Mouse (Mus musculus): ENCODE measurements around the gene Hoxa7. TPM values are rescaled to one million over a fixed set of nuclear protein-coding genes. Genes with fewer than 3 reads are reported as not detected.

Gene Hoxa7
- total RNA-seq (2021), result 10 to 100 TPM; 19.1 to 20.1 TPM
- long read RNA-seq, experiment 1, transcript Hoxa7-201 (2 exons, 2,009 nt), result major isoform, 11 of 21 reads
- long read RNA-seq, experiment 1, partial matches to known transcripts, result 0 of 21 reads
- long read RNA-seq, experiment 1, other reads (novel, unspliced or antisense), result 9 of 21 reads
- long read RNA-seq, experiment 2, transcript Hoxa7-201 (2 exons, 2,009 nt), result major isoform, 12 of 15 reads
- long read RNA-seq, experiment 2, partial matches to known transcripts, result 0 of 15 reads
- long read RNA-seq, experiment 2, other reads (novel, unspliced or antisense), result 2 of 15 reads

DNA sequence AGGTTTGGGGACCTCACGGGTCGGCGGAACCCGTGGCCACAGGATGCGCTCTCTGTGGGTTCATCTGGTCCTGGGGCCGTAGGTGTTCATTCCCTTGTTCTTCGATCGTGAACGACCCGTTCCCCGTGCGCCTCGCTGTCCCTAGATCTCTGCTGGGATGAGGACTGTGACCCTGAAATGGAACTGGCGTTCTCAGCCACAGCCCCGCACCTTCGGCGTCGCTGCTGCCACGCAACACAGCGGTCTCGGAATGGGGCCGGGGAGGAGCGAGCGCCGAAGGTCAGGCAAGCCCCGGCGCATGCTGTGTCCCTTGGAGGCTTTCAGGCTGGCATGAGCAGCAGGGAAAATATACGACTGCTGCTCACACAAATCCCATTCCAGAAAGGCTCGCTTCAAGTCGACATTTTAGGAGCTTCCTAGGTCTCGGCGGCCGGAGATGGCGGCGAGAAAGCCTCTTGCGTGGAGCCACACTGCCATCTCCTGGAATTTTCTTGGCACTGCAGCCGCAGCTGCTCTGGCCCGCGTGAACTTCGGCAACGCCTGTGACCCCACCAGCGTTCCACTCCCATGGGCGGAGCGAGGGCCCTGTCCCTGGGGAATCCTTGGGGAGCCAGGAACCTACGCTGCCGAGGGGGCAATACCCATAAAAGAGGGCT lies at the start of gene Hoxa7:
Hoxa7 (minus strand) TSS at position 518 of the 656 bp plus-strand sequence.
- DNase-seq, result peak; percentile 88 to 92

DNA sequence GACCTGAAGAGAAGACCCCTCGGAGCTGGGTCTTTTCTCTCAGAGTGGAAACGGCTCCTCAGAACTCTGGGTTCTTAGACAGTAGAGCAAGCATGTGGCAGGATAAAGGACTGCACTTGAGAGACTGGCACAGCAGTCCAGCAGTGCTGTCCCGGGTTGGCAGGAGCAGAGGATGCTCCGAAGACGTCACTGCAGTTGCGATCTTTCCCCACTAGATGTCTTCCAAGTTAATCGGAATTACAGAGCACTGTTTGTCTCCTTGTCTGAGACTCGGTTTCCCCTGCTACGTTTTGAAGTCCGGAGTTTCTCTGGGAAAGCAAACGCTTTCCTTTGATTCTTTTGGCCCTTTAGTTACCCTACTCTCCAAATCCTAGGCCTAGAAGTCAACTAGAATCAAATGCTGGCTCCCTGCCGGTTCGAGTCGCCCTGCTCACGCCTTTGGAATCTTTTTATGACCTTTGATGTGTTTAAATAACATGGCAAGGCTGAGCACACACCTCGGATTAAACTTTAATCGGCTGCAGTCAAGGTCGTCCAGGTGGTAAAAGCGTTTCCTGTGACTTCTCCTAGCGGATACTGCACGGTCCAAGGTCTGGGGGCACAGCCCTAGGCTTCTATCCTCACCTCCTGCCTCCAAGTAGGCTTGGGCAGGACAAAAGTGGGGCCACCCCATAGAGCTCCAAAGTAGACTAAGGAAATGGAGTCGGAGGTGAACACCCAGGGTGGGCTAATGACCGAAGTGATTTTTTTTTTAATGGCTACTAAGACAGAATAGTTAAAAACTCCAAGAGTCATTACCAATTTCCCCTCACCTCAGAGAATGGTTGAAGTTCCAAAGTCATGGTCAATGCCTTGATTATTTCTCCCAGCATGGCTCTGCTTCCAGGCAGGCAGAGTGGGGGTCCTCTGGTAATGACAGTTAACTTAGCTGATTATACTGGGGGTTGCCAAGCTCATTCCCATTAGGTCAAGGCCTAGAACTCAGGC lies 49.1 kb upstream of the Hoxa7 start:
- DNase-seq, result peak; percentile 68 to 71

DNA sequence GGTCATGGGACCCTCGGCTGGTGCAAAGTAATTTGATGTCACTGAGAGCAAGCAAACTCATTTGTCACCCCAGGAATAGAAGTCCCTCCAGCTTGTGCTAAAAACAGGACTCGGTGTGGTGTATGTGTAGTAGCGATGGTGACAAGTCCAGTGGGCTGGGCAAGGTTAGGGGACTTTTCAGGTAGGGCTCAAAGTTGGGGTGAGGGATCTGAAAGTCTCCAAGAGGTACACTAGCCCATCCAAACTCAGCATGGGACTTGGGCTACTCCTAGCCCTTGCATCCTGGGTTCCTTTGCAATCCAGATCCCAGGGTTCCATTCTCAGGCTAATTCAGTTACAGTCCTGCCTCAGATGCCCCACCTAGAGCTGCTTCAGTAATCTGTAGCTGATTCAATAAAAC lies 47.1 kb upstream of the Hoxa7 start:
- DNase-seq, result no peak

DNA sequence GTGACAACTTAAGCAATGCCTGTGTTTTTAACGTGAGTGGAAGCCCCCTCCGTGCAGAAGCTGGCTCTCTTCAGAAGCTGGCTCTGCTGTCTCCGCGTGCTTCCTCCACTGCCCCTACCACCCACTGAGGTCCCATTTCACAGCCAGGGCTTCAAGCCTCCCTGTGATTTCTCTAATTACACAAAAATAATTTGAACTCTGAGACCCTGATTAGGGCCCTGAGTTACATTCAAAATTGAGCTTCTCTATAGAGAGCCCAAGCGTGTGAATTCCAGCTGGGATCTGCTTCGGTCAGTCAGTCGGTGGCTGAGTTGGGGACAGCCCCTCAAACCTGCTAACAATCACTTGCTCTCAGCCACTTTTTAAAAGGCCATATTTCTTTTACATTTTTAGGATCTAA lies 46.7 kb upstream of the Hoxa7 start:
- DNase-seq, result no peak

DNA sequence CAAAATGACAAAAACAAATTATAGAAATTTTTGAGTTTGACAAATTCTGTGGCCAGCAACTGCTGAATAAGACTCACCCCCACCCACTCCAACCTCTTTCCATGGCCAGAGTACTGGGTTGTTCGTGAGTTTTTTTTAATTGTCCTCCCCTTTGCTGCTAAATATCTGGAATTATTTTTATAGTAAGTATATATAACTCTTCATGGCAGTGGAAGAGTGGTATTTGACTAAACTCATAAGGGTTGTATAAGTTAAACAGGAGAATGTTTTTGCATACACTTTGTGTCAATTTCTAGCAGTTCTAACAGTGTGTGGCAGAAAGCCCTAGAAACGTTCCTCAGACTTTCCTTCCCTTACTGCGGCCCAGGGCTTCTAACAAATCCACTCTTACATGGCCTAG lies 46.0 kb upstream of the Hoxa7 start:
- no peak for DNase-seq

DNA sequence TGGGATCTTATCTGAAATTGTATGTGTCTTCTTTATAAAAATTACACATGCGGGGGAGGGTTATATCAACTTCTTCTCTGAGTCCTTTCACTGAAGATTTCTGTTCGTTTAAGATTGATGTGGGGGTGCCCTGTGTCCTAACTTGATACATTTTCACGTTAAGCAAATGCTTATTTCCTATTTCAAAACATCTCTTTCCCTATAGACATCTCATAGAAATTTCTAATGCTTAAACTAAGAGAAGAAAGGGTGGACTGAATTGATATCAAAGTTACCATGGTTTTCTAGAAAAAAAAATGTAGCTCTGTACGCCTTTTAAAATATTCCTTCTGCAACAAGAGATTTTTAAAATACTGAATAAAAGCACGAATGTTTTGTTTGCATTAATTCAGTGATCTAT lies 45.6 kb upstream of the Hoxa7 start:
- no peak for DNase-seq

DNA sequence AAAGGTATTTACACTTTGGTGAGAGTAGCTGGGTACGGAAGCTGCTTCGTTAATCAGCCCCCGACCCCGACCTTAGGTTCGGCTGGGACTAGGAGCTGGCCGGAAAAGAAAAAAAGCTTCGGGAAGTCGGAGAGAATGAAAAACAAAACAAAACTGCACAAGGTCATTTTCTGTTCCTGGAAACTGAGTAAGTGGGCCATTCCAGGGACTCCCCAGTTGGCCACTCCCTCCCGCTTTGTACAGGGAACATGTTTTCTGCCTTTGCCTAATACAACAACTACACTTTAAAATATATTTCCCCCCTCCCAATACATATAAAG lies 45.0 kb upstream of the Hoxa7 start:
- no peak for DNase-seq

DNA sequence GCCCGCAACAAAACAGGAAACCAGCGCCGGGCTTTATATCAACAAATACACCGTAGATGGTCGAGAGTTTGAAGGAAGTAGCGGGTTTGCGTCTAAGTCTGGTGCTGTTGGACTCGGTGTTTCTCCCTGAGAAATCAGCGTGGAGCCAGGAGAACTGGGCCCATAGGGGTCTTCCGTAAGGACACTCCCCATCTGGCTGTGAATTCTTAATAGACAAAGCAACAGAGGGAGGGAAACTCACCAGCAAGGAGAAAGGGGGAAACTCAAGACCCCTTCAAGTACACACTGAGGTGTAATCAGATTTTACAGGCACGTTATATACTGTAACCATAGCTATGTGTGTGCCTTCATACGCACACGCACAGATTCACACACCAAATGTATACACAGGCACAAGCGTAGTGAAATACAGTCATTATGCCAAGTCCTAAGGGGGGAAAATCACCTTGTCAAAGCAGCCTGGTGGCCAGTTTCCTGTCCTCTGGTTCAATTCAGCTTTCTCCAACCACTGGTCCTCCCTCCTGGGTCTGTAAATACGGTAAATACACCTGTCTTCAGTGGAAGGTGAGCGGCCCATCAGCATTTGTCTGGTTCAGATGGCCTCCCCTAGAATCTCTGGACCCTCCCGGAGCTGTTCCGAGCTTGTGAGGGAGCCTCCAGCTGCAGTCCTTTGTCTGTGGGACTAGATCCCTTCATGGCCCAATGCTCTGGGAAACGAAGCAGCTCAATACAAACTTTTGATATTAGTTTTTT lies 44.4 kb upstream of the Hoxa7 start:
- DNase-seq, result no peak

DNA sequence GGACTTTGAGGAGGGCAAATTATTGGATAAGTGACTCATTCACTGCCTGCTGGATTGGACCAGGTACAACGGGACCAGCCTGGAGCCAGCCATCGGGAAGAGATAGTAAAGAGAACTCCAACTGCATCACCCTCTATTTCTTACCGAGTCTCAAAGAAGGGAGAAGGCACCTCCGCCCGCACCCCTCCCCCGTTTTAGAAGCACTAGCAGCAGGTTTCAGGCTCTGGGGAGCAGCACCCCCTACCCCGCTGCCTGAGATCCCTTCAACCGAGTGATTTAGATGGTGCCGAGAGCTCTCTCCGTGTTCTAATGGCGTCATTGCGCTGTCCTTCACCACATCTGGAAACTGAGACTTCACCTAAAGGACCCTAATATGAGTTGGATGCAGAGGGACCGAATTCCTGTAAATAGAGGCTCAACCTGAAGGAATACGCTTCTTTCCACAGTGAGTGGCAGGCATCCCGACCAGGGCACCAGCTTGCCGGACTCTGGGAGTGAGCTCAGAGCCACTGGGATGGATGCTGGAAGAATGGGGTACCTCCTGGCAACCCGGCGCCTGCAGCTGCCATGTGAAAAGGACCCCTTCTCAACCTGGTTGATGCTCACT lies 43.8 kb upstream of the Hoxa7 start:
- DNase-seq, result no peak

DNA sequence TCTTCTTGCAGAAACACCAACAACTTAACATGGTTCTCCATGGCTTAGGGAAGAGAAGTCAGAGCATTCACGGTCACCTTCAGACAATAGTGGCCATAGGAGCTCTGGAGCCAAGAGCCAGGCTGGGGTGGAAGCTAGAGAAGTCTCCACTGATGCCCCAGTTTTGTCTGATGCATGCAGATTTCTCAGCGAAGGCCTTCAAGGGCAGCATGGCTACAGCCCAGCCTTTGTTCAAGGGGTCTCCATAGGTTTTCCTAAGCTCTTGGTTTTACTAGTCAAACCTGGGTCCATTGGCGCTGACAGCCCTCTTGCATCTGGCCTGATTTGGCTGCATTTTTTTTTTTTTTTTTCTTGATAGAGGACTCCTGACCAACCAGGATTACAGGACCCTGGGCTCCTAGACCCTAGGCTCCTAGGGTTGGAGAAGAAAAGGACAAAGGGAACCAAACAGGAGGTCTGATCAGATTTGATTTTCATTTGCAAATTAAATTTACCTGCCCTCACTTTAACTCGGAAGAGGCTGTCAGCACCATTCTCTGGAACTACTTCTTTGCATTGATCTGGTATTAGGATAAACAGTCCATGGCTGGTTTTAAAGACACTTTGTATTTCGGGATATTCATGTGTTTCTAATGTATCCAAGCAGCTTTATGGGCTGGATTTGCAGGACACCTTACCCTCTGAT lies 42.6 kb upstream of the Hoxa7 start:
- no peak for DNase-seq

DNA sequence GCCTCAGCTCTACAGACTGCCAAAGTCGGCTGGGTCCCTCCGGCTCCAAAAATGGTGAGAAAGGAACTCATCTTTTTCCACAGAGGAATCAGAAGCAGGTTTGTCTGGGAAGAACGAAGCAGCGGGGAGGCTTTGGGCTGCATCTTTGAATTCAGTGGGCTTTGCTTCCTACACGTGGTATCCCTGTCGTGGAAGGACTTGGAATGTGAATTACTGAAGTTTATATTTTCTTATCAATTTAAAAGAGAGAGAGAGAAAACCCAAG lies 41.6 kb upstream of the Hoxa7 start:
- no peak for DNase-seq

DNA sequence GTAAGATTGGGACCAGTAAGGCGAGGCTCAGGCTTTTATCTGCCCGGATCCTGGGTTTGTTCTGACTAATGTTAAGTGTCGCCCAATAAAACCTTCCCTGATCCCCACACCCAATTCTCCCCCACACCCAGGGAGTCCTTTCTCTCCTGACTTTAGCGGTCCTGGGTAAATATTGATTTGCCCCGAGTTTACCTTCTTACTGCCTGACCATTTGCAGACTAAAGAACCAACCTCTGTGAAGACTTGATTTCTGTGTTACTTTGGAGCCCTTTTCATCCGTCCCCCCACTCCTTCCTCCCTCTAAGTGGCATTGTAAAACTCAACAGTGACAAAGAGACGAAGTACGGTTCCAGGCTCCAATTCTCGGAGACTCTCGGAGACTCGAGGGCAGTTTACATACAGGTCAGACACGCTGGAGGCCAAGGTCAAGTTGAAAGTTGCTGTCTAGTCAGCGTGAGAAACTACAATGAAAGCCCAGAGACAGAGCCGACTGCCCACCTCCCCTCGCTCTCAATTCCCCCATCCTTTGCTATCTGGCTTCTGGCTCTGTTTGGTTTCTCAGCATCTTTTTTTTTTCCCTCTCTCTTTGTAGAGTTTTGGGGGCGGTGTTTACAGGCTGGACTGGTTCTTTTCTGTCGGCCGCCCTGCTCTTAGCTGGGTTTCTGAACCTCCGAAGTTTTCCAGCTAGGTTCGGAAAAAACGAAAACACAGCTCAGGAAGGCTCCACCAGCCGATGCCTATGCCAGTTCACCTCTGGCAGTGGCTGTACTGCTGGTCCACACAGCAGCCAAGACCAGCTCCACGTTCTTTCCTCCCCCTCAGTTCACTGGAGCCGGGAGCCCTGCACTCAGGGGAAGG lies 41.0 kb upstream of the Hoxa7 start:
- DNase-seq, result no peak

DNA sequence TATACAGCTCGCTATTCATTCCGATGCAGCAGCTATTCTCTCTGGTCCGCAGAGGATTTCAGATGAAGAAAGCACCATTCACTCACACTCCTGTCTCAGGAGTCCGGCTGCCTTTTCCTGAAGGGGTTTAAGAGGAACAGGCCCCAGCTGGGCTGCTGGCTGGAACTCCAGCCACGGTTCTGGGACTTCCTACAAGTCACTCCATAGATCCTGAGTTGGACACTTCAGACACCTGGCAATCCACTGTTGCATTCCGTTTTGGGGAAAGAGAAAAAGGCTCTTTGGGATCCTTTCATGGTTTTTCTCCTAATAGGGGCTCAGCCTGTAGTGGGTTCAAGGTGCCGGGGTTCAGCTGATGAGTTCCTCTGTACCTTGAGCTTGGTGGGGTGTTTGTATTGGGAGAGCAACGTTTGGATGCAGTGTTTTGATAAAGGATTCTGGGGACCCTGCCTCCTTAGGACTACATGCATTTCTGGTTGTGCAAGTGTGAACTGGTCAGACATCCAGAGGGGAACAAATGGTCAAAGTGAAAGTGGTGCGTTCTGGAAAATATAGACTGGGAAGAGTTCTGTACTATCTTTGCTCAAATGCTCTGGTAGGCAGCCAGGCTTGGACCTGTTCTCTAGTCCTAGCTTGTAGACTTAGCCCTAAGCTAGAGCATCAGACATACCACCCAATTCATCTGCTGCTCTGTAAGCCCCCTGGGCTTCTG lies 40.3 kb upstream of the Hoxa7 start:
- no peak for DNase-seq

DNA sequence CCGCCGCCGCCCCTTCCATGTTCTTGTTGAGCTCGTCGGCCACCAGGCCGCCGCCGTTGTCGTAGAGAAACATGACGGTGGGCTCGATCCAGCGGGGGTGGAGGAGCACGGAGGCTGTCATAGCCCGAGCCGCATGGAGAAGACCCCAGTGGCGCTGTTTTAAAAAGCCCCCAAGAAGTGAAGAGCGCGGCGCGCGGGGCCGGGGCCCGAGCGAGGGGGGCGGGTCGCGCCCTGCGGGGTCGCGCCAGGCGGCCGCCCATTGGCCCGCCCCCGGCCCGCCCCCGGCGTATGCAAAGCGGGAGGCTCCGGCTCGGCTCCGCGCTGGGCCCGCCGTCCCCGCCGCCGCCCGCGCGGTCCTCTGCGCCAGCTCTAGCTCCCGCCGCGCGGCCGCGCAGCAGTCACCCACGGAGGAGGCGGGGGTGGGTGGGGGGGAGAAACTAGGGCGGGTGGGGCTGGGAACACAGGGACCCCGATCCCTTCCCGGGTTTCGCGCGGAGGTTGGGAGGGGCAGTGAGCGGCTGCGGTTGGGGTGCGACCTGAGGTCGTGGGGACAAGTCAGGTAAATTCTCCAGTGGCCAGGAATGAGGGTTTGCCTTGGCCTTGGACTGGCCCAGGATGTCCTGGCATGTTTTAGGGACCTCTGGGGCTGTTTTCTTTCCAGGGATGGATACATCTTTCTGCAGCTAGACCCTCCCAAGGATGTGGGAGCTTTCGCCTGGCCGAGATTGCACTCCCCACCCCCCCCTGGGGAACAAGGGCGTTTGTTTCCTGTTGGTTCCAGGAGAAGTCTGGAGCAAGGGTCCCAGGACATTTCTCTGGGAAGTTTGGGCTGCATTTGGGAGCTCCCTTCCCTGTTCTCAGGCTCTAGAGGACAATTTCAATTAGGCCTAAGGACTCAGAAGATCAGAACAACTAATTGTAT lies 39.3 kb upstream of the Hoxa7 start, which contains the start of gene Hoxa13:
Hoxa13 (minus strand) TSS at position 227 of the 922 bp plus-strand sequence.
- DNase-seq, result peak in 1 of 2 experiments; percentile 45

DNA sequence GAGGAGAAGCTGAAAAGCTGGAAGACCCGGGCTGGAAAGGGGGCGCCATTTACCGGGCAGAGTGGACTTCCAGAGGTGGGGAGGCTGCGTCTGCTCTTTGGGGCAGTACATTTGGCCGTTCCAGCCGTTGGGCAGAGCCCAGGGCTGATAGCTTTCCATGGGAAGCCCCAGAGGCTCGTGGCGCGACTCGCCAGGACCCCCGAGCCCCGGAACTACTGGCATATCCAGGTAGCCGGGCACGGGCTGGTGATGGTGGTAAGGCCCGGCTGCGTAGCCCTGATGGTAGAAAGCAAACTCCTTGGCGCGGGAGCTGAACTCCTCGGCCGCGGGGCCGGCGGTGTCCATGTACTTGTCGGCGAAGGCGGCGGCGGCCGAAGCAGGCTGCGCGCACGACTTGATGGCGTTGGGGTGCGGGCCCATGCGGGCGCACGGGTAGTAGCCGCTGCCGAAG lies 38.2 kb upstream of the Hoxa7 start:
- no peak for DNase-seq

DNA sequence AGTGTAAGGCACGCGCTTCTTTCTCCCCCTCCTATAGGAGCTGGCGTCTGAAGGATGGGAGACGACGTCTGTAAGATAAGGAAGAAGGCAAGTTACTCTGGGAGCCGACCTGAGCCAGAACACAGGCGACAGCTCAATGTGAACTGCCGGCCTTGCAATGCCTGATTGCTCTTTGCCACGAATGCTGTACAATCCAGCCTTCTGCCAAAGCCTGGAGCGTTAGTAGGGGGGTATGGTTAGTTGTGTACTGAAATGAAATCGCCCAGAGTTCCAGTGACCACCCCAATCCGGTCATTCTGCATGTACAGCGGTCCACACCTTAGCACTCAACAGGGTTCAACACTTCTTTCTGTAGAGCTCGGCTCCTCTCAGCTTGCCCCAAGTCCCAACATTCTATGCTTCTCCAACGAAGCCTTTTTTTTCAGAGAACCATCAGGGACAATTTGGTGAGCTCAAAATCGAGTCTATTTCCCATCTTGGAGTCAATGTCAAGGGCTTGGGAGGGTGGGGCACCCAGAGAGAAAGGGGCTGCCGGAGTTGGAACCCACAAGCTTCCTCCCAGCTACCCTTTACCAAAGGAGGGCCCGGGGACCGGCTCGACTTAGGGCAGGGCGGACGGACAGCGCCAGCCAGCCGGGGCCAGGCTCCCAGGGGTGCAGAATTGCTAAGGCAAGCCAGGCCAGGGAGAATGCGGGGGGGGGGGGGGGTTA lies 37.6 kb upstream of the Hoxa7 start:
- no peak for DNase-seq

DNA sequence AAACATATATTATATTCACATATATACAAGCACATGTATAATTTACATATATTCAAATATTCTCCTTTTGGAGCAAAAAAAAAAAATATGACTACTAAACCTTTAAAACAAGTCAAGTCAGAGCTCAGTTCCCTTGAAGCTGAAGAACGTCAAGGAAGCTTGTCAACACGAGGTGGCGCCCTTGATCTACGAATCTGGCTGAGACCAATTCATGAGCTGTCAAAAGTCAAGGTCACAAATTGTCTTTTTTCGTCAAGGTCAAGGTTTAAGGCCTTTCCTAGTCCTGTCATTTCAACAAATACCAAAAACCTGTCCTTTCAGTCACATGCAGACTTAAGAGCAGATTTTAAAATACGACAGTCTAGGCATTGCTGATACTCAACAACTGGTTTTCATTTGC lies 35.3 kb upstream of the Hoxa7 start:
- peak; percentile 79 to 80 for DNase-seq

All from adrenal gland, postnatal 36 days (tissue).